Mouse (Mus musculus) stomach, postnatal 0 days (tissue): Measurements from ENCODE around the gene Sox9. TPM values are rescaled to one million over a fixed set of nuclear protein-coding genes. Genes with fewer than 3 reads are reported as not detected.

Experiments
- ATAC-seq: fragments of 200-750 bp; cut with Nextera tagmentation; 2 replicates; pipeline ENCODE4 v1.8.0; 2017; ENCODE audit not compliant: low FRiP score, low TSS enrichment
- DNase-seq: peaks from one replicate; pipeline ENCODE4 v3.0.0-alpha.2; 2016; ENCODE audit warnings: low spot score
- H3K27ac ChIP-seq: fragments of 300-500 bp; sonication (generic); replicated peaks from 2 replicates; pipeline ENCODE4 v1.5.1; 2014; ENCODE audit warnings: mild to moderate bottlenecking, control low read depth
- H3K27me3 ChIP-seq: fragments of 300-500 bp; sonication (generic); 2 replicates; pipeline ENCODE4 v1.6.1; 2014; ENCODE audit warnings: low read length; ENCODE audit not compliant: control insufficient read depth, insufficient read depth
- H3K36me3 ChIP-seq: fragments of 300-500 bp; sonication (generic); 2 replicates; pipeline ENCODE4 v1.6.1; 2014; ENCODE audit warnings: low read length, mixed read lengths; ENCODE audit not compliant: control insufficient read depth, insufficient read depth
- H3K4me1 ChIP-seq: fragments of 300-500 bp; sonication (generic); replicated peaks from 2 replicates; pipeline ENCODE4 v1.6.1; 2014; ENCODE audit warnings: antibody characterized with exemption; ENCODE audit not compliant: control insufficient read depth, insufficient read depth
- H3K4me2 ChIP-seq: fragments of 300-500 bp; sonication (generic); replicated peaks from 2 replicates; pipeline ENCODE4 v1.6.1; 2014; ENCODE audit warnings: low read depth, mild to moderate bottlenecking, control low read depth, moderate library complexity
- H3K4me3 ChIP-seq: fragments of 300-500 bp; sonication (generic); 2 replicates; pipeline ENCODE4 v1.5.1; 2014; ENCODE audit warnings: low read depth, low read length, control low read depth
- H3K9ac ChIP-seq: fragments of 300-500 bp; sonication (generic); 2 replicates; pipeline ENCODE4 v1.6.1; 2014; ENCODE audit warnings: mild to moderate bottlenecking, low read length, control low read depth, mixed read lengths
- H3K9me3 ChIP-seq: fragments of 300-500 bp; sonication (generic); 2 replicates; pipeline ENCODE4 v1.6.1; 2016; ENCODE audit warnings: low read length; ENCODE audit not compliant: control insufficient read depth
- CTCF ChIP-seq: IDR thresholded peaks from 2 replicates; pipeline ENCODE4 v1.5.1; 2016; ENCODE audit warnings: antibody characterized with exemption, low read depth, mild to moderate bottlenecking, moderate library complexity
- EP300 ChIP-seq: optimal IDR thresholded peaks from 2 replicates; pipeline ENCODE3; 2016; ENCODE audit warnings: antibody characterized with exemption
- WGBS: fragments of 180-500 bp; shearing (Covaris S2); extraction: QIAGEN DNeasy Blood & Tissue Kit; methylation state at CpG from one replicate; pipeline ENCODE4 v1.1.7; 2014; 5-methylcytosine and 5-hydroxymethylcytosine counted together
- polyA plus RNA-seq: library from polyadenylated mRNA; unstranded; fragments of >200 nt; fragmentation: Nextera tagmentation; extraction: Ambion mirVana; gene quantifications from 2 replicates; pipeline ENCODE4 v1.2.1, GENCODE M21; 2015

The Sox9 gene
- polyA plus RNA-seq, 1 experiment from 2014 or later: 27.0 TPM

DNA sequence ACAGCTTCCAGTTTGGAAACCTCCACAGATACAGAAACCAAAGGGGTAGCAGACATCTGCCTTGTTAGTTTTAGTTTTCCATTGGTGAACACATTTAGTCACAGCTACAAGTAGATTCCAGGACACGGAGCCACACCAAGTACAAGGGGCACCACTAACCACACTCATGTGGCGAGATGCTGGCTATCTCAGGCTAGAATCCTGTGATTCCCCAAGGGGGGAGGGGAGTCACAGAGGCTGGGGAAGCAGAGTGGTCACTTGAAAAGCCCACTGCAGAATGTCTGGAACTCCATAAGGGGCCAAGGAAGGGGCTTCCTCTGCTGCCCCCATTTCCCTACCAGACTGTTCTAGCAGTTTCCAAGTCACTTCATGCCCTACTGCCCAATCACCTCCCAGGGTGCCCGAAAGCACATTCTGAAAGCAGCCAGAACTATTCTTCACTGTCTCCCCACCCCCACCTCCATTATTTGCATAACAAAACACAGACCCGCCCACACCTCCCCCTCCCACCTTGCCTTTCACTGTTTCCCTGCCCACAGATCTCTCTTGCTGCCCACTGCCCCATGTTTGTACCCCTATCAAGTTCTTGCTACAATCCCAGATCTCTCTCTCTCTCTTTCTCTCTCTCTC, 19.3 kb downstream of the Sox9 start:
- 56% methylated on average over 4 of the region's 4 CpGs for WGBS
- no peak for ATAC-seq
- Histone ChIP-seq H3K4me1 (no peaks in the 10 kb centered on the region), H3K9me3 (no peaks in the 10 kb centered on the region), H3K4me2 (no peak overlapping the region), H3K9ac (no peak overlapping the region), H3K27ac (no peak overlapping the region), H3K4me3 (no peak overlapping the region), H3K27me3 (no peaks in the 10 kb centered on the region), H3K36me3 (no peaks in the 10 kb centered on the region)
- TF ChIP-seq CTCF: no peak
- TF ChIP-seq EP300: no peak
- no peak for DNase-seq

DNA sequence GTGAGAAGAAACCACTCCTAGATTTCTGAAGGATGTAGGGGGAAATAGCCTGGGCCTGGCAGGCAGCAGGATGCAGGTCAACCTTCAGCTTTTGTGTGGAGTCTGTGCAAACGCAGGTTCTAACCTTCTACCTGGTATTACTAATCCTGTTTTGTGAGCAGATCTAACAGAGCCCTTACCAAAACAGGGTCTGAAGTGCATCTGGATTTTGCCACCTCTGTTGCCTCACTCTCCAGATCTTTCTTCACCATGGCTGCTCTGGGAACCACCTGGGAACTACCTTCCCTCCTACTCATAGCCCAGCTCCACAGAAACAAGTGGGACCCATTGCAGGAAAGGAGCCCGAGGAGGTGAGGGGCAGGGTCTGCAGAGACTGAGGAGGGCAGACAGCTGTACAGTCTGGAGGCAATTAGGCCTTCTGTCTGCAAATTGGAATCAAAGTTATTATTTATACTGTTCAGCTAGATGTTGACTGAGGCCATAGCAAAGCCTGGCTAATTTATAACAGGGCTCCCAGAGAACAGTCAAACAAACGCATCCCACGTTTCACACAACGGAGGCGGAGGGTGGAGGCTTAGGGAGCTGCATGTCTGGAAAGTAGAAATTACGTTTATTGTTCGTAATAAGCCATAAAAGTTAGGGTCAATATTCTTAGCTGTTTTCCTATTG, 25.9 kb downstream of the Sox9 start:
- H3K27me3 ChIP-seq: no peaks in the 10 kb centered on the region
- ATAC-seq (no peak), DNase-seq (no peak)
- no peak overlapping the region for H3K4me2 ChIP-seq
- no peaks in the 10 kb centered on the region for H3K36me3 ChIP-seq
- no peak overlapping the region for H3K4me3 ChIP-seq
- no peak overlapping the region for H3K27ac ChIP-seq
- TF ChIP-seq EP300: no peak
- no peak for TF ChIP-seq CTCF
- H3K4me1 ChIP-seq: no peaks in the 10 kb centered on the region; the same call in 1 of the 2 replicates
- 29% methylated on average over 8 of the region's 8 CpGs for WGBS
- H3K9me3 ChIP-seq: no peaks in the 10 kb centered on the region
- no peak overlapping the region for H3K9ac ChIP-seq

- peak overlapping the region; percentile 10; the same call in 1 of the 2 replicates for H3K4me3 ChIP-seq
- no peaks in the 10 kb centered on the region for H3K27me3 ChIP-seq
- H3K27ac ChIP-seq: no peak overlapping the region
- H3K36me3 ChIP-seq: no peaks in the 10 kb centered on the region
- peak overlapping the region; percentile 45 for H3K4me2 ChIP-seq
- 0 out of 2 replicates have a peak overlapping the region, but pooled peaks have one; percentile 8 for H3K9ac ChIP-seq
- ATAC-seq (peak; percentile 39; the same call in 1 of the 2 replicates), DNase-seq (peak; percentile 58)
- 6% methylated on average over 17 of the region's 17 CpGs for WGBS
- H3K9me3 ChIP-seq: no peaks in the 10 kb centered on the region
- no peaks in the 10 kb centered on the region; the same call in 1 of the 2 replicates for H3K4me1 ChIP-seq
- TF ChIP-seq CTCF: 0 out of 2 replicates have a peak, but pooled peaks have one; percentile 7
- no peak for TF ChIP-seq EP300
Observed at GRCm38 (mm10) chr11:112810447-112811151, 28.6 kb downstream of the Sox9 start.

- peak; percentile 32 for DNase-seq
- peak; percentile 31; the same call in 1 of the 2 replicates for ATAC-seq
Observed at GRCm38 (mm10) chr11:112811152-112811871, 29.3 kb downstream of the Sox9 start.

GRCm38 (mm10) chr11:112817829-112818650, 36.0 kb downstream of the Sox9 start:
- H3K9me3 ChIP-seq: no peaks in the 10 kb centered on the region
- 0 out of 2 replicates have a peak, but pooled peaks have one; percentile 26 for ATAC-seq
- H3K4me3 ChIP-seq: no peak overlapping the region
- no peak for TF ChIP-seq EP300
- no peak for TF ChIP-seq CTCF
- no peaks in the 10 kb centered on the region for H3K4me1 ChIP-seq
- no peak for DNase-seq
- no peak overlapping the region for H3K9ac ChIP-seq
- no peaks in the 10 kb centered on the region for H3K27me3 ChIP-seq
- H3K4me2 ChIP-seq: no peak overlapping the region
- 35% methylated on average over 14 of the region's 14 CpGs for WGBS
- no peaks in the 10 kb centered on the region for H3K36me3 ChIP-seq
- no peak overlapping the region for H3K27ac ChIP-seq

More at GRCm38 (mm10) chr11:112811152-112811871, 29.3 kb downstream of the Sox9 start:
- no peak overlapping the region for H3K9ac ChIP-seq
- no peaks in the 10 kb centered on the region for H3K36me3 ChIP-seq
- WGBS: 9% methylated on average over 19 of the region's 19 CpGs
- no peaks in the 10 kb centered on the region for H3K27me3 ChIP-seq
- H3K4me1 ChIP-seq: no peaks in the 10 kb centered on the region; the same call in 1 of the 2 replicates
- no peaks in the 10 kb centered on the region for H3K9me3 ChIP-seq
- no peak for TF ChIP-seq EP300
- no peak for TF ChIP-seq CTCF
- no peak overlapping the region for H3K27ac ChIP-seq
- peak overlapping the region; percentile 10; the same call in 1 of the 2 replicates for H3K4me3 ChIP-seq
- H3K4me2 ChIP-seq: peak overlapping the region; percentile 45
